Mouse (Mus musculus): ENCODE results near the gene Samd4.
A peak's percentile ranks its signal among the peaks of the same experiment; 100 is the strongest.
"Not testable (repeated sequence)": the region's sequence is repeated elsewhere in the genome, so short reads cannot be mapped to it uniquely, and the experiment has no call there.

The Samd4 gene

GRCm38 (mm10) chr14:47075856-47076255 lies 193.2 kb downstream of the Samd4 start:
- DNase-seq = no peak

- DNase-seq = no peak
These were observed 194.4 kb downstream of the Samd4 start for GRCm38 (mm10) chr14:47076956-47077575.

GRCm38 (mm10) chr14:47077576-47077970 lies 194.9 kb downstream of the Samd4 start:
- no peak for DNase-seq

GRCm38 (mm10) chr14:47079911-47080310 lies 197.3 kb downstream of the Samd4 start:
- DNase-seq = no peak

- DNase-seq = no peak
These were observed 200.7 kb downstream of the Samd4 start for GRCm38 (mm10) chr14:47083311-47083710.

GRCm38 (mm10) chr14:47083838-47084237 lies 201.2 kb downstream of the Samd4 start:
- no peak for DNase-seq

GRCm38 (mm10) chr14:47084686-47085085 lies 202.0 kb downstream of the Samd4 start:
- no peak for DNase-seq

- no peak for DNase-seq
These were observed 203.5 kb downstream of the Samd4 start for GRCm38 (mm10) chr14:47086123-47086522.

GRCm38 (mm10) chr14:47086743-47087142 lies 204.1 kb downstream of the Samd4 start:
- DNase-seq = peak; percentile 47

- DNase-seq = peak; percentile 64
These were observed 204.5 kb downstream of the Samd4 start for GRCm38 (mm10) chr14:47087182-47087581.

- DNase-seq = no peak
These were observed 205.1 kb downstream of the Samd4 start for GRCm38 (mm10) chr14:47087669-47088250.

GRCm38 (mm10) chr14:47088339-47088738 lies 205.7 kb downstream of the Samd4 start:
- no peak for DNase-seq

GRCm38 (mm10) chr14:47089153-47089552 lies 206.5 kb downstream of the Samd4 start:
- DNase-seq = no peak

GRCm38 (mm10) chr14:47091908-47092307 lies 209.3 kb downstream of the Samd4 start:
- no peak for DNase-seq

- DNase-seq = no peak
These were observed 210.7 kb downstream of the Samd4 start for GRCm38 (mm10) chr14:47093355-47093792.

- no peak for DNase-seq
These were observed 212.4 kb downstream of the Samd4 start for GRCm38 (mm10) chr14:47095036-47095435.

- DNase-seq = no peak
These were observed 213.7 kb downstream of the Samd4 start for GRCm38 (mm10) chr14:47096357-47096756.

- no peak for DNase-seq
These were observed 221.9 kb downstream of the Samd4 start for GRCm38 (mm10) chr14:47104246-47105173.

- DNase-seq = no peak
These were observed 222.5 kb downstream of the Samd4 start for GRCm38 (mm10) chr14:47105174-47105557.

GRCm38 (mm10) chr14:47105755-47106154 lies 223.1 kb downstream of the Samd4 start:
- no peak for DNase-seq

GRCm38 (mm10) chr14:47107461-47107860 lies 224.8 kb downstream of the Samd4 start:
- no peak for DNase-seq

GRCm38 (mm10) chr14:47110391-47110790 lies 227.7 kb downstream of the Samd4 start:
- DNase-seq = not testable (repeated sequence)

GRCm38 (mm10) chr14:47111341-47111740 lies 228.7 kb downstream of the Samd4 start:
- DNase-seq = peak; percentile 15

- no peak for DNase-seq
These were observed 232.5 kb downstream of the Samd4 start for GRCm38 (mm10) chr14:47115154-47115553.

All from cerebellum, adult 11 months (tissue).